Mouse (Mus musculus) embryo, embryonic 10.5 days (tissue): ENCODE results near the gene Rhbdl1.
"Not testable (repeated sequence)": the region's sequence is repeated elsewhere in the genome, so short reads cannot be mapped to it uniquely, and the experiment has no call there.

Source experiments
- DNase-seq: peaks from one replicate; pipeline ENCODE4 v3.0.0-alpha.2; 2015; ENCODE audit warnings: low spot score

The Rhbdl1 gene

DNA sequence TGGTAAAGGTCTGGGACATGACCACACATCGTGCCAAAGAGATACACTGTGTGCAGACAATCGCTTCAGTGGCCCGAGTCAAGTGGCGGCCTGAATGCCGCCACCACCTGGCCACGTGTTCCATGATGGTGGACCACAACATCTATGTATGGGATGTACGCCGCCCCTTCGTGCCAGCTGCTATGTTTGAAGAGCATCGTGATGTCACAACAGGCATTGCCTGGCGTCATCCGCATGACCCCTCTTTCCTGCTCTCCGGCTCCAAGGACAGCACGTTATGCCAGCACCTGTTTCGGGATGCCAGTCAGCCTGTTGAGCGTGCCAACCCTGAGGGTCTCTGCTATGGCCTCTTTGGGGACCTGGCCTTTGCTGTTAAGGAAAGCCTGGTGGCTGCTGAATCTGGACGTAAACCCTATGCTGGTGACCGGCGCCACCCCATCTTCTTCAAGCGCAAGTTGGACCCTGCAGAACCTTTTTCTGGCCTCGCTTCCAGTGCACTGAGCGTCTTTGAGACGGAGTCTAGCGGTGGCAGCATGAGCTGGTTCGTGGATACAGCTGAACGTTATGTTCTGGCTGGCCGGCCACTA lies 11.0 kb downstream of the Rhbdl1 start:
- no peak for DNase-seq

DNA sequence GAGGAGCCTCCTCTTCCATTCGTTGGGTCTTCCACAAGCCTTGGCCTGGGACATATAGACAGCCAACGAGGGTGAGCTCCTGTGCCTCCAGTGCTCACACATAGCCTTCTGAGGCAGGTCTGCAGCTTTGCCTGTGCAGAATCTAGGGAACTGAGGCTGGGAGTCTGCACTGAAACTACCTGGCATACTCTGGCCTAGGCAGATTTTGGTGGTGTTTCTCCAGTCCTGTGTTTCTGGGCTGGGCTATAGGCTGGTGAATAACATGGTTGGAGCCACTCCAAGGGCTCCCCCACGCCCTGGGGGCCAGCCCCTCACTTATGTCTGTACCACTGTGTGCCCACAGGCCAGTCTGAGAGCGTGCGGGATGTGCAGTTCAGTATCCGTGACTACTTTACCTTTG lies 11.8 kb downstream of the Rhbdl1 start:
- no peak for DNase-seq

DNA sequence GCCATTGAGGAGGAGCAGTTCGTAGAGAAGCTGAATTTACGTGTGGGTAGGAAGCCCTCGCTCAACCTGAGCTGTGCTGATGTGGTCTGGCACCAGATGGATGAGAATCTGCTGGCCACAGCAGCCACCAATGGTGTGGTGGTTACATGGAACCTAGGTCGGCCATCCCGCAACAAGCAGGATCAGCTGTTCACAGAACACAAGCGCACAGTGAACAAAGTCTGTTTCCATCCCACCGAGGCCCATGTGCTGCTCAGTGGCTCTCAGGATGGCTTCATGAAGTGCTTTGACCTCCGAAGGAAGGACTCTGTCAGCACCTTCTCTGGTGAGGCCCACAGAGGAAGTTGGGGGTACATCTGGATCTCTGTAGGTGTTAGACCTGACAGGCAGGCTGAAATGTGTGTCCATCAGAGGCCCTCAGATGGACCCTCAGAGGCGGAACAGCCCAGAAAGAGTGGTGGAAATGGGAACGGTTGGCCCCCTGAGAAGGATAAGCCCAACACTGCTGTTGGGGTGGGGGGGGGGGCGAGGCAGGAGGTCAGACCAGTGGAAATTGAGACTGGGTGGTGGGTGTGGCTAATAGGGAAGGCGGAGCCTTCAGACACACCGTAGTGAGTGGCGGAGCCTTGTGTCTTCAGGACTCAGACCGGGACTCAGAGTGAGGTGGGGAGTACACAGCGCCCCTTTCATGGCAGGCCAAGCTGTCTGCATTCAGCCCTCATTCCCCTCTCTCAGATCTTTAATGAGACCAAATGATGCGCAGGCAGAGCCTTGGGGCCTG lies 12.5 kb downstream of the Rhbdl1 start:
- no peak for DNase-seq

GRCm38 (mm10) chr17:25823452-25823851 lies 13.6 kb downstream of the Rhbdl1 start, which contains the start of gene Wdr24:
TSS of gene Wdr24 (plus strand) at chr17:25823627.
- DNase-seq: peak; percentile 95

- no peak for DNase-seq
These were observed 18.0 kb downstream of the Rhbdl1 start for GRCm38 (mm10) chr17:25818851-25819780.

DNA sequence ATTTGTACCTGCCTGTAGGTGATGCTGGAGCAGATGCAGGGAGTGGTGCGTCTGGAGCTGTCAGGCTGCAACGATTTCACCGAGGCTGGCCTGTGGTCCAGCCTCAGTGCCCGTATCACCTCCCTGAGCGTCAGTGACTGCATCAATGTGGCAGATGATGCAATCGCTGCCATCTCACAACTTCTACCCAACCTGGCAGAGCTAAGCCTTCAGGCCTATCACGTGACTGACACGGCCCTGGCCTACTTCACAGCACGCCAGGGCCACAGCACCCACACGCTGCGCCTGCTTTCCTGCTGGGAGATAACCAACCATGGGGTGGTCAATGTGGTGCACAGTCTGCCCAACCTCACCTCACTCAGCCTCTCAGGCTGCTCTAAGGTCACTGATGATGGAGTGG lies 19.4 kb downstream of the Rhbdl1 start:
- no peak for DNase-seq

- peak; percentile 90 for DNase-seq
These were observed 23.6 kb downstream of the Rhbdl1 start for GRCm38 (mm10) chr17:25813471-25813870.

- no peak for DNase-seq
These were observed 26.2 kb downstream of the Rhbdl1 start for GRCm38 (mm10) chr17:25810890-25811289.

GRCm38 (mm10) chr17:25809606-25810340 lies 27.3 kb downstream of the Rhbdl1 start:
- peak; percentile 46 for DNase-seq

DNA sequence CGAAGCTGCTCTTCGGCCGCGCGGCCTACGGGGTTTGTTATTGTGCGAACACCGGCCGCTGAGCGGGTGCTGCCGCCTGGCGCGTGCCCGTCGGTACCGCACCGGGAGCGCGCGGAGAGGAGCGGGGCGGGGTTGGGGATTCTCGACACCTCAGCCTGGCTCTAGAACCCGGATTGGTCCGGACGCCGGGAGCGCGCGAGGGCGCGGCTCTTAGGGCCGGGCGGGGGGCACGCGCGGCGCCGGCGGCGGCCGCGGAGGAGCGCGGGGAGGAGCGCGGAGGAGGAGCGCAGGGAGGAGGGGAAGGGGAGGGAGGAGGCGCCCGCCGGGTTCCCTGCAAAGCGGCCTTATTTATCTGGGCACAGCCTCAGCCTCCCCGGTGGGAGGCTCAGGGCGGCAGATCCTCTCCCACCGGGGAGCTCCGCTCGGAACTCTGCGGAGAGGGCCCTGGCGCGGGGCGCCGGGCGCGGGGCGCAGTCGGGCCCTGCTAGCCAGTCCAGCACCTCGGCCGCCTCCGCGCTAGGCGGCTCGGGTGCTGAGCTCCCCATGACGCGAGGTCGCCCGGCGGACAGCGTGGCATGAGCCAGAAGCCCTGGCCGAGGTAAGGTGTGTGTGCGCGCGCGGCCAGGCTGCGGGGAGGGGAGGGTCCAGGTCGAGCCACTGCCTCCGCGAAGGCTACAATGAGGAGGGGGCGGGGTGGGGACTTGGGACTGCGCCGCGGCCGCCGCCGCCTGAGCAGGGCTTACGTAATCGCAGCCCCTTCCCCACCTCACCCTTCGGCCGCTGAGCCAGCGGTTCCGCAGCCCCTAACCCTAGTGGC lies 28.1 kb downstream of the Rhbdl1 start, which contains the start of gene Fbxl16:
Gene Fbxl16 (plus strand): TSS at position 297 of the 817 bp plus-strand sequence.
- DNase-seq: peak; percentile 90

GRCm38 (mm10) chr17:25808028-25808427 lies 29.1 kb downstream of the Rhbdl1 start:
- no peak for DNase-seq

DNA sequence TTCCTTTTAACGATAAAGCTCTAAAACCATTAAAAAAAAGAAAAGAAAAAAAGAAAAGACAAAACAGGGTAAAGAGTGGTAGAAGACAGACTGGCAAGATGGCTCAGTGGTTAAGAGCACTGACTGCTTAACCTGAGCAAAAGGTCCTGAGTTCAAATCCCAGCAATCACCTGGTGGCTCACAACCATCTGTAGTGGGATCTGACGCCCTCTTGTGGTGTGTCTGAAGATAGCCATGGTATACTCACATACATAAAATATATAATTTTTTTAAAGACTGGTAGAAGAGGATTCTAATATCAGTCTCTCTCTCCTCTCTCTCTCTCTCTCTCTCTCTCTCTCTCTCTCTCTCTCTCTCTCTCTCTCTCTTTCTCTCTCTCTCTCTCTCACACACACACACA lies 29.6 kb downstream of the Rhbdl1 start:
- DNase-seq: not testable (repeated sequence)

- no peak for DNase-seq
These were observed 30.6 kb downstream of the Rhbdl1 start for GRCm38 (mm10) chr17:25806507-25806906.

GRCm38 (mm10) chr17:25802825-25803517 lies 34.1 kb downstream of the Rhbdl1 start:
- DNase-seq: peak; percentile 89

- DNase-seq: peak; percentile 93
These were observed 36.1 kb downstream of the Rhbdl1 start for GRCm38 (mm10) chr17:25801029-25801428.

GRCm38 (mm10) chr17:25796951-25797369 lies 40.1 kb downstream of the Rhbdl1 start, which contains the start of gene Metrn:
TSS of gene Metrn (minus strand) at chr17:25797136.
- peak; percentile 97 for DNase-seq

GRCm38 (mm10) chr17:25796211-25796771 lies 40.8 kb downstream of the Rhbdl1 start:
- DNase-seq: no peak

DNA sequence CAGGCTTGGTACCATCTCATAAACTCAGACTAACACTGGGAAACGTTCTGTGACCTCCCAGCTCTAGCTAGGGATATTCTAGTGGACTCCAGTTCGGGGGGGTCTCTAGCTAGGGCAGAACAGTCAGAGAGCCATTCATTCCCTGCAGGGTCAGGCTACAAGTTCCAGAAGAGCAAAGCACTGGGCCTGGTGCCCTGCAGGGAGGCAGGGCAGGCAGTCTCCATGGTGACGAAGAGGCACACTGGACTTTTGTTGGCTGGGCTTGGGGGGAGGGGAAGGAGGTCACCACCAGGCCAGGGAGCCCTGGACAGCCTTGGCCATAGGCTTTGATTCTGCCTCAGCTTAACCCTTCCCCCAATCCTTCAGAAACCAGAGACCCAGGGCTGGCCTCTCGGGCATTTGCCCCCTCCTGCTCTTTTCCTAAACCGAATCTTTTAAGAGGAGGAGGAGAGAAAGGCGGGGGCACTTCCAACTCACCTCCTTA lies 41.4 kb downstream of the Rhbdl1 start, which contains the start of gene AC134908.4:
Gene AC134908.4 (minus strand): TSS at position 51 of the 484 bp plus-strand sequence.
- peak; percentile 97 for DNase-seq

DNA sequence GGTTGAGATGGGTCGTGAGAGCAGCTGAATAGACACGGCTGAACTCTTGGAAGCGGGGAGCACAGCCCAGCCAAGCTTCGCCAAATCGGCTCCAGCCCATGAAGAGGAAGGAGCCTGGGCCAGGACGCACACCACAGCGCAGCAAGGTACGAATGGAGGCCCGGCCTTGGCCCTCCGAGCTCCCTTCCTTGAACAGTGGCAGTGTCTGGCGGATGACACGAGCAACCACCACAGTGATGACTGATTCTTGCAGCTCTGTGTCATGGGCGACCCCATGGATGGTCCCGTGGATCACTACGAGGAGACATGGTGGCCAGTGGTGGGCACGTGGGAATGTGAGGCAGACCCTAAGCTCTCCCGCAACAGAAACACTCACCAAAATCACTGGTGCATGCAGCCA lies 42.1 kb downstream of the Rhbdl1 start:
- DNase-seq: no peak
